Mouse (Mus musculus) left cerebral cortex, postnatal 14 days (tissue): ENCODE data around the gene Lrit3. TPM values are rescaled to one million over a fixed set of nuclear protein-coding genes. Genes with fewer than 3 reads are reported as not detected.
A peak's percentile ranks its signal among the peaks of the same experiment; 100 is the strongest.
"Not testable (repeated sequence)": the region's sequence is repeated elsewhere in the genome, so short reads cannot be mapped to it uniquely, and the experiment has no call there.

Experiments used
- DNase-seq, 2 experiments: peaks; one replicate each; pipeline ENCODE4 v3.0.0; 2021 to 2022; ENCODE audit warnings: low spot score in 2 of 2, mixed read lengths in 1 of 2
- intact Hi-C: fragments of 180-260 bp; cut with DNase I; formaldehyde crosslinking; loops from one replicate; pipeline ENCODE4 v1.15.1; 2025
- total RNA-seq, 2 experiments: library from RNA; stranded (reverse); gene quantifications; 2 replicates each; pipeline ENCODE4 v1.2.3; 2021

Gene Lrit3
- total RNA-seq, 2 experiments from 2014 or later, result not detected

GRCm38 (mm10) chr3:129797341-129797740 lies 6.5 kb downstream of the Lrit3 start:
- no peak for DNase-seq
- intact Hi-C loops, result no loop called here

GRCm38 (mm10) chr3:129793801-129794200 lies 10.0 kb downstream of the Lrit3 start:
- DNase-seq, result no peak
- intact Hi-C loops, result no loop called here

GRCm38 (mm10) chr3:129782746-129783145 lies 21.1 kb downstream of the Lrit3 start:
- no peak for DNase-seq
- intact Hi-C loops, result no loop called here

GRCm38 (mm10) chr3:129781435-129781834 lies 22.4 kb downstream of the Lrit3 start:
- intact Hi-C loops, result no loop called here
- no peak for DNase-seq

- intact Hi-C loops, result no loop called here
Observed at GRCm38 (mm10) chr3:129771210-129771609, 32.6 kb downstream of the Lrit3 start.

GRCm38 (mm10) chr3:129766971-129767794 lies 36.6 kb downstream of the Lrit3 start:
- DNase-seq, result no peak
- intact Hi-C loops, result no loop called here

More at GRCm38 (mm10) chr3:129771210-129771609, 32.6 kb downstream of the Lrit3 start:
- DNase-seq, result no peak

- no peak for DNase-seq
Observed at GRCm38 (mm10) chr3:129766106-129766505, 37.7 kb downstream of the Lrit3 start.

GRCm38 (mm10) chr3:129757599-129757998 lies 46.2 kb downstream of the Lrit3 start:
- DNase-seq, intact Hi-C loops: not testable (repeated sequence)

More at GRCm38 (mm10) chr3:129766106-129766505, 37.7 kb downstream of the Lrit3 start:
- intact Hi-C loops, result no loop called here

- intact Hi-C loops, result no loop called here
- peak; percentile 6 to 10 for DNase-seq
Observed at GRCm38 (mm10) chr3:129754650-129755604, 48.9 kb downstream of the Lrit3 start, which contains the start of gene Egf. TSS of gene Egf (minus strand) at chr3:129755316.

GRCm38 (mm10) chr3:129744803-129745202 lies 59.0 kb downstream of the Lrit3 start:
- DNase-seq, result peak in 1 of 2 experiments; percentile 27
- intact Hi-C loops, result no loop called here

GRCm38 (mm10) chr3:129742781-129743180 lies 61.0 kb downstream of the Lrit3 start:
- DNase-seq, result no peak
- intact Hi-C loops, result no loop called here

- no peak for DNase-seq
- intact Hi-C loops, result no loop called here
Observed at GRCm38 (mm10) chr3:129738291-129739183, 65.3 kb downstream of the Lrit3 start.

Other genes with a start within 250 kb of the Lrit3 start
- 1 to 10 TPM; 1.2 to 1.5 TPM for gene Egf, start 48.7 kb downstream of the Lrit3 start, total RNA-seq
- under 1 TPM; 0.30 to 0.64 TPM for gene Rrh, start 18.6 kb upstream of the Lrit3 start, total RNA-seq
- 10 to 100 TPM; 41.1 to 48.8 TPM for gene Gar1, start 27.4 kb upstream of the Lrit3 start, total RNA-seq
- gene Cfi, start 31.9 kb upstream of the Lrit3 start, total RNA-seq, result not detected
- 10 to 100 TPM; 16.8 to 18.2 TPM for gene Pla2g12a, start 74.6 kb upstream of the Lrit3 start, total RNA-seq
- 1 to 10 TPM; 5.9 to 8.9 TPM for gene Casp6, start 97.4 kb upstream of the Lrit3 start, total RNA-seq
- gene Mcub, start 166.2 kb upstream of the Lrit3 start, total RNA-seq, result under 1 TPM; 0.62 to 0.93 TPM